Mouse (Mus musculus) monocyte, adult 2 months (primary cell): ENCODE measurements around the gene Trpc7.

Experiments used
- DNase-seq, 2 experiments: peaks; one replicate each; pipeline ENCODE4 v3.0.0; 2022; ENCODE audit warnings: low spot score in 2 of 2, low read depth in 1 of 2

Gene Trpc7

GRCm38 (mm10) chr13:56749377-56749776 lies 146.4 kb downstream of the Trpc7 start:
- DNase-seq: no peak

GRCm38 (mm10) chr13:56747554-56747953 lies 148.2 kb downstream of the Trpc7 start:
- no peak for DNase-seq

GRCm38 (mm10) chr13:56746739-56747532 lies 148.9 kb downstream of the Trpc7 start:
- no peak for DNase-seq

- no peak for DNase-seq
Observed at GRCm38 (mm10) chr13:56742325-56742901, 153.4 kb downstream of the Trpc7 start.

- DNase-seq: no peak
Observed at GRCm38 (mm10) chr13:56741691-56742090, 154.1 kb downstream of the Trpc7 start.

GRCm38 (mm10) chr13:56740496-56740895 lies 155.3 kb downstream of the Trpc7 start:
- DNase-seq: no peak

GRCm38 (mm10) chr13:56739556-56739955 lies 156.2 kb downstream of the Trpc7 start:
- DNase-seq: no peak

- DNase-seq: no peak
Observed at GRCm38 (mm10) chr13:56735212-56735875, 160.4 kb downstream of the Trpc7 start.

GRCm38 (mm10) chr13:56734617-56735016 lies 161.2 kb downstream of the Trpc7 start:
- DNase-seq: no peak

GRCm38 (mm10) chr13:56729046-56729445 lies 166.7 kb downstream of the Trpc7 start:
- no peak for DNase-seq

- DNase-seq: no peak
Observed at GRCm38 (mm10) chr13:56726551-56726950, 169.2 kb downstream of the Trpc7 start.
